Mouse (Mus musculus) neutrophil, adult 59 days (primary cell): Measurements from ENCODE around the gene B230217C12Rik. TPM values are rescaled to one million over a fixed set of nuclear protein-coding genes. Genes with fewer than 3 reads are reported as not detected.

Source experiments
- total RNA-seq, 2 experiments: library from RNA; stranded (reverse); gene quantifications; 1 replicate in 1 of 2; 2 replicates in 1 of 2; pipeline ENCODE4 v1.2.4; 2023

Gene B230217C12Rik
- under 1 TPM; 0.68 to 0.89 TPM for total RNA-seq

DNA sequence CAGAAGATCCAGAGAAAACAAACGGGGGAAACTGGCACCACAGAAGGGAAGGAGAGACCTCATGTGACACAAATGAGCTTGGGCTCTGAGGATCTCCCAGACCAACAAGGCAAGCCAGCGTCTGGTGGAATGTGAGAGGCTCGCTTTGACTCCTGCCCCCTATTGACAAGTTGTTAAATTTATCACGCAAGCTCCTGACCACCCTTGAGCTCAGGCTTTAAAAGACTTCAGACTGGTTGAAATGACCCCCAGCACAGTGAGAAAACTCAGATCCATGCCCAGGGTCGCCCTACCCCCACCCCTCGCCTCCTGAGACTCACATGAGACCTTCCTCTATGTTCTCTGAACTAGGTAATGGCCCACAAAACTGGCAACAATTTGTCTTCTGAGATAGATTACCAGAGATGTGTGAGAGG, at the start of gene B230217C12Rik:
Gene B230217C12Rik (plus strand): TSS at position 242 of the 416 bp plus-strand sequence.

DNA sequence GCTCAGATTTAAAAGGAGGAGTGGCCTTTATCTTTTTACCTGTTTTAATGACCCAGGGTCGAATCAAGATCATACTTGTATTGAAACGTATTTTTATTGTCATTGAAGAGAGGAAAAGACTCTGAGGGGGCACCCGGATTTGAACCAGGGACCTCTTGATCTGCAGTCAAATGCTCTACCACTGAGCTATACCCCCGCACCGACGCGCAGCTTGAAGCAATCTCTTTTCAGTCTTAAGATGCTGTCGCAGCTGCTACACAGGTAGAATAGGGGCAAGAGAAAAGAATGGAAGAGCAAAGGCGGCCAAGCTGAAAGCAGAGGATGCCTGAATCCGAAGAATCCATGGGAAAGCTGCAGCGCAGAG, 41.8 kb upstream of the B230217C12Rik start, which contains the start of gene Lasp1:
Gene Lasp1 (plus strand): TSS at position 219 of the 364 bp plus-strand sequence.

DNA sequence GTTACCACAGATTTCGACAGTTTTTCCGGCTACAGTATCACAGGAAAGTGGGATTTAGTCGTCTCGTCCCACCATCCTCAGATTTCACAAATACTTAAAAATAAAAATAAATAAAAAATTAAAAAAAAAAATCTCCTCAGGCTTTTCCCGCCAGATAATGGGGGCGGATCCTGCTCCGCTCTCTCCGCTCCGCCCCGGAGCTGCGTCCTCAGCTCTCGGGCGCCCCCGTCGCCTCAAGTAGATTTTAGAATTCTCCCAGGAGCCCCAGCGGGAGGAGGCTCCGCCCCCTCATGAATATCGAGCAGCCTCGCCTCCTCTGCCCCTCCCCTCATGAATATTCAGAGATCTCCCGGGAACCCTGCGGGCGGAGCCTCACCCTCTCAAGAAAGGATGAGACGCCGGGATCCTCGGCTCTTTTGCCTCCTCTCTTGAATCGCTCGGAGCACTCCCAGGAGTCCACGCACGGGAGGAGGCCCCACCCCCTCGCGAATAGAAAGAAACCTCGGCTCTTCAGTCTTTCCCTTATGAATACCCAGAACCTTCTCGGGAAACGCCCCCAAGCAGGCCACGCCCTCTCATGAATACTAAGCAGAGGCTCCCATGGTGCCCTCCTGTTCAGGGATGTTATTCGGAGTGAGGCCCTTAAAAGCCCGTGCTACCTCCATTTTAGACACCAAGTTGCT, 43.5 kb downstream of the B230217C12Rik start, which contains the start of gene Fbxo47:
Gene Fbxo47 (minus strand): TSS at position 237 of the 683 bp plus-strand sequence.

Other genes with a start within 250 kb of the B230217C12Rik start
- under 1 TPM; 0.78 to 0.84 TPM for gene Epop, start 211.1 kb upstream of the B230217C12Rik start, total RNA-seq
- gene Mllt6, start 177.4 kb upstream of the B230217C12Rik start, total RNA-seq = 1 to 10 TPM; 6.8 to 7.6 TPM
- gene Cisd3, start 155.0 kb upstream of the B230217C12Rik start, total RNA-seq = 1 to 10 TPM; 4.9 to 6.8 TPM
- gene Pcgf2, start 140.3 kb upstream of the B230217C12Rik start, total RNA-seq = 1 to 10 TPM; 1.4 to 2.1 TPM
- 100 to 1,000 TPM; 129 to 142 TPM for gene Psmb3, start 137.4 kb upstream of the B230217C12Rik start, total RNA-seq
- 10 to 100 TPM; 27.6 to 31.9 TPM for gene Pip4k2b, start 96.1 kb upstream of the B230217C12Rik start, total RNA-seq
- gene Cwc25, start 74.2 kb upstream of the B230217C12Rik start, total RNA-seq = 10 to 100 TPM; 46.2 to 49.5 TPM
- under 1 TPM in 1 of 2 experiments, not detected in 1; 0.66 TPM for gene 1700001P01Rik, start 64.9 kb upstream of the B230217C12Rik start, total RNA-seq
- gene Rpl23, start 58.3 kb upstream of the B230217C12Rik start, total RNA-seq = 100 to 1,000 TPM; 575 to 596 TPM
- gene Lasp1, start 41.8 kb upstream of the B230217C12Rik start, total RNA-seq = 100 to 1,000 TPM; 354 to 359 TPM
- gene Fbxo47, start 43.4 kb downstream of the B230217C12Rik start, total RNA-seq = not detected
- gene Plxdc1, start 145.7 kb downstream of the B230217C12Rik start, total RNA-seq = 10 to 100 TPM in 1 of 2 experiments, 1 to 10 TPM in 1; 6.9 to 14.2 TPM
- gene Arl5c, start 155.4 kb downstream of the B230217C12Rik start, total RNA-seq = 10 to 100 TPM; 21.6 to 33.2 TPM
- 1 to 10 TPM; 1.3 to 2.2 TPM for gene Cacnb1, start 182.3 kb downstream of the B230217C12Rik start, total RNA-seq
- 100 to 1,000 TPM; 640 to 693 TPM for gene Rpl19, start 185.9 kb downstream of the B230217C12Rik start, total RNA-seq
- under 1 TPM; 0.29 to 0.62 TPM for gene Stac2, start 212.7 kb downstream of the B230217C12Rik start, total RNA-seq